8 mouse cellular contexts compared by ENCODE assay signal in genomic region chr2:65994886-65995468, GRCm38 (mm10).
DNase-seq lines count a peak whose midpoint lies in the region; ATAC-seq and TF ChIP-seq lines count a peak whose summit lies in the region.

No protein-coding gene starts in this region.

- intact Hi-C loops in gastrocnemius, postnatal 36 days (cut with DNase I) = no loop called here

- 41% methylated on average over 13 of the region's 13 CpGs for WGBS in kidney, embryonic 14.5 days
- 39% methylated on average over 13 of the region's 13 CpGs for WGBS in forebrain, embryonic 11.5 days
- 10% methylated on average over 13 of the region's 13 CpGs for WGBS in hindbrain, postnatal 0 days
- WGBS in midbrain, embryonic 15.5 days = 11% methylated on average over 13 of the region's 13 CpGs
- WGBS in intestine, postnatal 0 days = 68% methylated on average over 13 of the region's 13 CpGs

- H3K27me3 ChIP-seq in kidney, embryonic 14.5 days (ENCODE audit: control insufficient read depth, insufficient read depth, low read length) = no peaks in the 10 kb centered on the region
- no peaks in the 10 kb centered on the region for H3K27me3 ChIP-seq in forebrain, embryonic 11.5 days (ENCODE audit: control insufficient read depth, insufficient read depth, low read length)
- H3K27me3 ChIP-seq in hindbrain, postnatal 0 days (ENCODE audit: insufficient read depth, low read length) = no peaks in the 10 kb centered on the region
- no peaks in the 10 kb centered on the region for H3K27me3 ChIP-seq in midbrain, embryonic 15.5 days (replicated peaks)
- no peaks in the 10 kb centered on the region for H3K27me3 ChIP-seq in intestine, postnatal 0 days (replicated peaks; ENCODE audit: control insufficient read depth, insufficient read depth, low read length)

- H3K27ac ChIP-seq in kidney, embryonic 14.5 days (ENCODE audit: low read depth, low read length) = no peak overlapping the region
- peak overlapping the region; percentile 54 for H3K27ac ChIP-seq in forebrain, embryonic 11.5 days (ENCODE audit: low read depth, low read length)
- peak overlapping the region; percentile 74; the same call in 1 of the 2 replicates for H3K27ac ChIP-seq in hindbrain, postnatal 0 days
- peak overlapping the region; percentile 81 for H3K27ac ChIP-seq in midbrain, embryonic 15.5 days
- no peak overlapping the region for H3K27ac ChIP-seq in intestine, postnatal 0 days (ENCODE audit: low read depth, low read length)

- no peak overlapping the region for H3K4me2 ChIP-seq in kidney, embryonic 14.5 days (replicated peaks; ENCODE audit: low read depth, low read length)
- no peak overlapping the region for H3K4me2 ChIP-seq in forebrain, embryonic 11.5 days (ENCODE audit: low read depth, low read length, severe bottlenecking)
- peak overlapping the region; percentile 47 for H3K4me2 ChIP-seq in hindbrain, postnatal 0 days (ENCODE audit: low read depth, low read length)
- H3K4me2 ChIP-seq in midbrain, embryonic 15.5 days = peak overlapping the region; percentile 26
- no peak overlapping the region for H3K4me2 ChIP-seq in intestine, postnatal 0 days (replicated peaks; ENCODE audit: low read depth)

- H3K9me3 ChIP-seq in kidney, embryonic 14.5 days (ENCODE audit: control insufficient read depth, low read length) = no peaks in the 10 kb centered on the region
- no peaks in the 10 kb centered on the region for H3K9me3 ChIP-seq in forebrain, embryonic 11.5 days (ENCODE audit: control insufficient read depth, low read length)
- no peaks in the 10 kb centered on the region for H3K9me3 ChIP-seq in hindbrain, postnatal 0 days (ENCODE audit: low read length)
- H3K9me3 ChIP-seq in midbrain, embryonic 15.5 days = no peaks in the 10 kb centered on the region
- no peaks in the 10 kb centered on the region for H3K9me3 ChIP-seq in intestine, postnatal 0 days (ENCODE audit: control insufficient read depth)

- H3K36me3 ChIP-seq in kidney, embryonic 14.5 days (ENCODE audit: control insufficient read depth, insufficient read depth, low read length) = no peaks in the 10 kb centered on the region
- no peaks in the 10 kb centered on the region for H3K36me3 ChIP-seq in forebrain, embryonic 11.5 days (ENCODE audit: control insufficient read depth, insufficient read depth, low read length)
- H3K36me3 ChIP-seq in hindbrain, postnatal 0 days (ENCODE audit: insufficient read depth, low read length) = no peaks in the 10 kb centered on the region
- H3K36me3 ChIP-seq in midbrain, embryonic 15.5 days (replicated peaks) = no peaks in the 10 kb centered on the region
- H3K36me3 ChIP-seq in intestine, postnatal 0 days (ENCODE audit: control insufficient read depth, insufficient read depth) = no peaks in the 10 kb centered on the region

- no peak overlapping the region for H3K4me3 ChIP-seq in kidney, embryonic 14.5 days (ENCODE audit: low read length)
- no peak overlapping the region for H3K4me3 ChIP-seq in forebrain, embryonic 11.5 days (ENCODE audit: low read depth, low read length)
- H3K4me3 ChIP-seq in hindbrain, postnatal 0 days (ENCODE audit: low read length) = no peak overlapping the region
- H3K4me3 ChIP-seq in midbrain, embryonic 15.5 days = no peak overlapping the region
- no peak overlapping the region for H3K4me3 ChIP-seq in intestine, postnatal 0 days (ENCODE audit: low read depth, low read length)

- peaks cover 6% of the 10 kb centered on the region; the same call in 1 of the 2 replicates for H3K4me1 ChIP-seq in kidney, embryonic 14.5 days (ENCODE audit: control insufficient read depth, insufficient read depth, low read length)
- H3K4me1 ChIP-seq in forebrain, embryonic 11.5 days (replicated peaks; ENCODE audit: control insufficient read depth, insufficient read depth, low read length) = peaks cover 3% of the 10 kb centered on the region; the same call in 1 of the 2 replicates
- peaks cover 18% of the 10 kb centered on the region; the same call in 1 of the 2 replicates for H3K4me1 ChIP-seq in hindbrain, postnatal 0 days (ENCODE audit: insufficient read depth, low read length)
- peaks cover 49% of the 10 kb centered on the region for H3K4me1 ChIP-seq in midbrain, embryonic 15.5 days
- no peaks in the 10 kb centered on the region for H3K4me1 ChIP-seq in intestine, postnatal 0 days (replicated peaks; ENCODE audit: control insufficient read depth, insufficient read depth, low read length)

- TF ChIP-seq CTCF in hindbrain, postnatal 0 days (IDR thresholded peaks at IDR 0.05; ENCODE audit: low read depth) = no peak
- no peak for TF ChIP-seq CTCF in intestine, postnatal 0 days (IDR thresholded peaks at IDR 0.05; ENCODE audit: low read depth)

- H3K9ac ChIP-seq in kidney, embryonic 14.5 days (ENCODE audit: low read depth, low read length) = no peak overlapping the region
- no peak overlapping the region for H3K9ac ChIP-seq in forebrain, embryonic 11.5 days (ENCODE audit: low read length)
- H3K9ac ChIP-seq in hindbrain, postnatal 0 days (replicated peaks; ENCODE audit: low read length) = peak overlapping the region; percentile 37; the same call in 1 of the 2 replicates
- H3K9ac ChIP-seq in midbrain, embryonic 15.5 days = no peak overlapping the region
- no peak overlapping the region for H3K9ac ChIP-seq in intestine, postnatal 0 days (ENCODE audit: low read depth, low read length)

- DNase-seq in kidney, adult 18-20 months = peak; percentile 65
- peak; percentile 54 for DNase-seq in forebrain, embryonic 11.5 days (ENCODE audit: low spot score)
- DNase-seq in hindbrain, postnatal 0 days (ENCODE audit: low spot score) = peak; percentile 81
- no peak for DNase-seq in gastrocnemius, postnatal 36 days
- DNase-seq in B cell, adult 2 months = no peak

- no peak for ATAC-seq in kidney, embryonic 14.5 days (ENCODE audit: low FRiP score, low TSS enrichment)
- ATAC-seq in forebrain, embryonic 11.5 days (replicated peaks; ENCODE audit: low FRiP score) = peak; percentile 92
- ATAC-seq in hindbrain, postnatal 0 days = peak; percentile 90
- peak; percentile 90 for ATAC-seq in midbrain, embryonic 15.5 days (replicated peaks)
- no peak for ATAC-seq in intestine, postnatal 0 days

Comparison
In these comparisons a context has a peak if more than half of its experiments do, and no peak if none do; other contexts are left out.
1. DNase-seq: peak in kidney, adult 18-20 months (single experiment), forebrain, embryonic 11.5 days (single experiment) and hindbrain, postnatal 0 days (single experiment); none in gastrocnemius, postnatal 36 days (0 of 2) and B cell, adult 2 months (0 of 2).
2. ATAC-seq: peak in forebrain, embryonic 11.5 days (single experiment), hindbrain, postnatal 0 days (single experiment) and midbrain, embryonic 15.5 days (single experiment); none in kidney, embryonic 14.5 days (single experiment) and intestine, postnatal 0 days (single experiment).
3. H3K27ac ChIP-seq: peak in forebrain, embryonic 11.5 days (single experiment), hindbrain, postnatal 0 days (single experiment) and midbrain, embryonic 15.5 days (single experiment); none in kidney, embryonic 14.5 days (single experiment) and intestine, postnatal 0 days (single experiment).
4. H3K4me2 ChIP-seq: peak in hindbrain, postnatal 0 days (single experiment) and midbrain, embryonic 15.5 days (single experiment); none in kidney, embryonic 14.5 days (single experiment), forebrain, embryonic 11.5 days (single experiment) and intestine, postnatal 0 days (single experiment).